ENCODE assay signal across 8 mouse cellular contexts in the genomic region with DNA sequence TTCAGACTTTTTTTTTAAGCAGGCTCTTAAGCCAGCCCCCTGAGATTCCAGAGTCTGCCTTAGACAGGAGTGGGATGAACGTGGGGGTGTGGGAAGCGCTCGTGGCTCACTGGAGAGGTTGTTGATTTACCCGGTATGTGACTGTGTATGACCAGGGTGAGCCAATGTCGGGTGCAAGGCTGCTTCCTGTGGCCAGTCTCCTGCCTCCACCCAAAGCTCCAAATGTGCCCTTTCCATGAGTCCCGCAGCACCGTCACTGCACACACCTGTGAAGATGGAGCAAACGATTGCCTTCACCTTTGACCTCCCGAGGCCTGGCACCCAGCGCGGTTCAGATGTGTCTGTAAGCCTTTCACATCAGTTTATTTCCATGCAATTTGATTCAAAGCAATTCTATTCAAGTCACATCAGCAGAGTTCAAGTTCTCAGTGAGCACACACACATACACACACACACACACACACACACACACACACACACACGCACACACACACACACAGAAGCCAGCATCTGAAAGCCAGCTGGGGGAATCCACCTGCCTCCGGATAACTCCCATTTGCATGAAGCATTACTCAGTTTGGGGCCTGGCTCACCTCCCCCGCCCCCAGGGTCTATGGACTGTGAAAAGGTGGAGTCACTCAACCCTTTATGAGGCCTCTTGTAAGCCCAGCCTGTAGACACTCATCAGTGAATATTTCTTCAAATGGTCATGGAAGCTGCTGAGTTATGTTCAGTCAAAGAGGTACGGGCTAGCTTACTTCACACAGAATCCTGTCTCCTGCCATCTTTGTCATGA. TPM values are rescaled to one million over a fixed set of nuclear protein-coding genes. Genes with fewer than 3 reads are reported as not detected.
DNase-seq lines count a peak whose midpoint lies in the region; ATAC-seq and TF ChIP-seq lines count a peak whose summit lies in the region.
"Had no signal": no experiment of that assay in that cellular context is flagged by ENCODE, and none has a peak within 500 bp of the region (broad histone marks: within the 10 kb centered on the region; RNA-seq: fewer than 3 reads in every experiment).

No protein-coding gene starts in this region.

- no peaks in the 10 kb centered on the region for H3K27me3 ChIP-seq in kidney, postnatal 0 days (ENCODE audit: insufficient read depth, low read length)
- H3K27me3 ChIP-seq in limb, embryonic 12.5 days = 0 out of 2 replicates have a peak, but pooled peaks cover 7% of the 10 kb centered on the region
- H3K27me3 ChIP-seq: hindbrain, embryonic 15.5 days had no signal

- no peak for TF ChIP-seq CTCF in kidney, postnatal 0 days (IDR thresholded peaks at IDR 0.05; ENCODE audit: low read depth)

- H3K27ac ChIP-seq in kidney, postnatal 0 days = peak overlapping the region; percentile 67
- H3K27ac ChIP-seq in limb, embryonic 12.5 days = peak overlapping the region; percentile 75
- H3K27ac ChIP-seq: hindbrain, embryonic 15.5 days had no signal

- no peaks in the 10 kb centered on the region for H3K9me3 ChIP-seq in kidney, postnatal 0 days (replicated peaks; ENCODE audit: low read length)
- H3K9me3 ChIP-seq in limb, embryonic 12.5 days = no peaks in the 10 kb centered on the region
- H3K9me3 ChIP-seq: hindbrain, embryonic 15.5 days had no signal

- H3K36me3 ChIP-seq in kidney, postnatal 0 days (ENCODE audit: insufficient read depth, low read length) = no peaks in the 10 kb centered on the region
- no peaks in the 10 kb centered on the region for H3K36me3 ChIP-seq in limb, embryonic 12.5 days
- H3K36me3 ChIP-seq: hindbrain, embryonic 15.5 days had no signal

- DNase-seq in kidney, postnatal 0 days (ENCODE audit: low spot score) = peak; percentile 85
- no peak for DNase-seq in kidney, postnatal 36 days
- DNase-seq in A20 (ENCODE audit: low read depth, low spot score) = peak; percentile 92
- peak; percentile 51 to 61 for DNase-seq in B cell, adult 2 months
- DNase-seq in cerebellum, postnatal 14 days = no peak

- peaks cover 39% of the 10 kb centered on the region for H3K4me1 ChIP-seq in kidney, postnatal 0 days (replicated peaks; ENCODE audit: insufficient read depth, low read length)
- peaks cover 29% of the 10 kb centered on the region for H3K4me1 ChIP-seq in limb, embryonic 12.5 days (replicated peaks)

- ATAC-seq in kidney, postnatal 0 days (replicated peaks; ENCODE audit: low FRiP score, low read depth) = peak; percentile 84
- ATAC-seq in limb, embryonic 12.5 days (ENCODE audit: insufficient number of reproducible peaks, insufficient read depth, low FRiP score, low TSS enrichment, low read depth) = no peak
- ATAC-seq in megakaryocyte-erythroid progenitor cell, adult 5-6 weeks (replicated peaks; ENCODE audit: low FRiP score, low TSS enrichment, poor library complexity, severe bottlenecking) = no peak

- no peak overlapping the region for H3K4me3 ChIP-seq in kidney, postnatal 0 days (replicated peaks; ENCODE audit: low read depth, low read length)
- no peak overlapping the region for H3K4me3 ChIP-seq in limb, embryonic 12.5 days (replicated peaks)
- H3K4me3 ChIP-seq: hindbrain, embryonic 15.5 days had no signal

- 38% methylated on average over 15 of the region's 15 CpGs for WGBS in kidney, postnatal 0 days
- 76% methylated on average over 15 of the region's 15 CpGs for WGBS in limb, embryonic 12.5 days

- H3K9ac ChIP-seq in kidney, postnatal 0 days (ENCODE audit: low read depth, low read length) = no peak overlapping the region
- H3K9ac ChIP-seq in limb, embryonic 12.5 days (replicated peaks) = no peak overlapping the region
- H3K9ac ChIP-seq: hindbrain, embryonic 15.5 days had no signal

- 0 out of 2 replicates have a peak overlapping the region, but pooled peaks have one; percentile 2 for H3K4me2 ChIP-seq in kidney, postnatal 0 days (ENCODE audit: low read length)
- peak overlapping the region; percentile 22; the same call in 1 of the 2 replicates for H3K4me2 ChIP-seq in limb, embryonic 12.5 days

RNA-seq across cellular contexts. Expression of a gene that starts 27.6 kb away (rescaled TPM):
- 116 and 128 TPM in 2 replicates for polyA plus RNA-seq in kidney, postnatal 0 days (2015; fragmentation: Nextera tagmentation; extraction: Ambion mirVana)
- 128 and 134 TPM in 2 replicates for polyA plus RNA-seq in limb, embryonic 12.5 days (2016; fragmentation: Nextera tagmentation; extraction: Ambion mirVana)
- total RNA-seq in megakaryocyte-erythroid progenitor cell, adult 5-6 weeks (2014; fragmentation: Nextera tagmentation) = 58.6 and 105 TPM in 2 replicates
- total RNA-seq in megakaryocyte-erythroid progenitor cell, adult 5-6 weeks (2017) = 104 and 158 TPM in 2 replicates

Comparison
In these comparisons a context has a peak if more than half of its experiments do, and no peak if none do; other contexts are left out.
1. DNase-seq: peak in kidney, postnatal 0 days (single experiment), A20 (single experiment) and B cell, adult 2 months (2 of 2); none in kidney, postnatal 36 days (0 of 2) and cerebellum, postnatal 14 days (0 of 2).